Mouse (Mus musculus): ENCODE results near the gene Lamc1.

- TF ChIP-seq CTCF (IDR thresholded peaks at IDR 0.05; ENCODE audit: low read depth, low read length) (no peak), POLR2A (IDR thresholded peaks at IDR 0.05; ENCODE audit: extremely low read depth, insufficient read depth, low read length) (no peak)
Measured at GRCm38 (mm10) chr1:153369011-153369410, 36.4 kb upstream of the Lamc1 start.
